Mouse (Mus musculus): ENCODE data around the gene Tm6sf1.

GRCm38 (mm10) chr7:81844801-81845200 is 14.0 kb upstream of the Tm6sf1 start:
- no peak for TF ChIP-seq USF2 (conservative IDR thresholded peaks at IDR 0.05; ENCODE audit: low read depth, low read length)
- TF ChIP-seq CTCF (conservative IDR thresholded peaks at IDR 0.05 in 1 of 2, IDR thresholded peaks at IDR 0.05 in 1 of 2; ENCODE audit: low read depth in 2 of 2, low read length in 2 of 2), result no peak
- TF ChIP-seq ZC3H11A (IDR thresholded peaks at IDR 0.05; ENCODE audit: low read depth, low read length), result no peak
- TF ChIP-seq PAX5 (IDR thresholded peaks at IDR 0.05; ENCODE audit: low read length), result no peak
- TF ChIP-seq KAT2A (IDR thresholded peaks at IDR 0.05; ENCODE audit: insufficient replicate concordance, low read length), result no peak

All from CH12.LX (cell line).